Mouse (Mus musculus) frontal cortex, postnatal 10 days (tissue): Measurements from ENCODE around the gene Ccdc93.

Source experiments
- DNase-seq, 2 experiments: peaks; one replicate each; pipeline ENCODE4 v3.0.0; 2022; ENCODE audit warnings: low spot score in 2 of 2, mixed read lengths in 1 of 2

Ccdc93 gene

DNA sequence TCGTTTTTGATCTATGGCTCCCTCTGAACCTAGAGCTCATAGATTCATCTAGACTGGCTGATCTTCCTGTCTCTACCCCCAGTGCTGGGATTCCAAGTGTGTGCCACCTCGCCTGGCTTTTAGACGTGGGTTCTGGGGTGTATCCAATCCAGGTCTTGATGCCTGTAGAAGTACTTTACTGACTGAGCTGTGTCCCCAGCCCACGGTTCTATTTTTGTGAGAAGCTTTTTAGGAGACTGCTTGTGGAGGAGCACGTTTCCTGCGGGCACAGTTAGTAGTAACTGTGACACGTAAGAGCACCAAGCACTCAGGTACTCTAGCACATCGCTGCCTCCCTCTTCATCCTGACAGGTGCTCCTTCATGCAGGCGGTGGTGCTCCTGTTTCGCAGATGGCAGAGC is 16.4 kb downstream of the Ccdc93 start:
- no peak for DNase-seq

DNA sequence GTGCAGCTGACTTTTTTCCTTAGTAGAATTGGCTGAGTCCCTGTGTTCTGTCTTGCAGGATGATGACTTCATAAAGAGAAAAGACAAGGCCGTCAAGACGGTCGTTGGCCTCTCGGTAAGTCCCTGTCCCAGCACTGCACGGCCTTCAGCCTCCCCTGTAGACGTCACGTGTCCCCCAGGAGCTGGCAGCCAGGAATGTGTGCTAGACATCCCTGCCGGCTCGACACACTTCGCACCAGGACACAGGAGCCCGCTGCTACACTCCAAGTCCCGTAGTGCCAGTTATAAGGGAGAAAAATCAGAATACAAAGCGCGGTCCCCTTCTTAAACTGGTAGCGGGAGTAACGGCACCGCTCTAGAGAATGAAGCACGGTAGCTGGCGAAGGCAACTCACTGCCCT is 17.3 kb downstream of the Ccdc93 start:
- no peak for DNase-seq

DNA sequence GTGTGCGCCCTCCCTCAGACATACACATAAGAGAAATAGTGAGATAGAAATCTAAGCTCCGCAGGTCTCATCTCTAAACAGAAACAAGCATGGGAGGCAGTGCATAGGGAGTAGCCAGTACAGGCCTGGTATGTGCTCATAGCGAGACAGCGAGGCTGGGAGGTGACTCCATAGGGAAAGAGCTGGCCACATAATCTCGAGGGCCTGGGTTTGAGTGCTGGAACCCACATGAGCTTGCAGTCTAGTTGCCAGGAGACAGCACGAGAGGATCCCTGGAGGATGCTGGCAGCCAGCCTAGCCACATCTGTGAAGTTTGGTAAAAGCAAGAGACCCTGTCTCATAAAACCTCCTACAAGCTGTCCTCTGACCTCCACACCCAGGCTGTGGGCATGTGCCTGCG is 20.2 kb downstream of the Ccdc93 start:
- no peak for DNase-seq

DNA sequence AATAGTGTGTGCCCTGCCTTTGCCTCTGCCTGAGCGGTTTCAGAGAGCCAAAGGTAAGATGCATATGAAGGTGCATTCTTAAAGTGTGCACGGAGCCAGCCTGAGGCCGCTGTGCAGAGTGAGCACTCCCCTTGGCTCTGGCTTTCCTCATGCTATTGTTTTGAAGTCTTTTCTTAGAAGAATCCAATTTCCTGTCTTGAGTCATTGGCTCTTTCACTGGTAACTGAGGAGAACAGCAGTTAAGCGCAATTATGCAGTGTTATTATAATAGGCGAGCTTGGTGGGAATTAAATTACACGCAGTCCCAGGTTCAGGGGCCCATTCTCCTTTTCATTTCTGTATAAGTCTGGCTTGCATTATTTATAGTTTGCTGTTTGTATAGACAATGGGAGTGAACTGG is 21.6 kb downstream of the Ccdc93 start:
- DNase-seq, result no peak

DNA sequence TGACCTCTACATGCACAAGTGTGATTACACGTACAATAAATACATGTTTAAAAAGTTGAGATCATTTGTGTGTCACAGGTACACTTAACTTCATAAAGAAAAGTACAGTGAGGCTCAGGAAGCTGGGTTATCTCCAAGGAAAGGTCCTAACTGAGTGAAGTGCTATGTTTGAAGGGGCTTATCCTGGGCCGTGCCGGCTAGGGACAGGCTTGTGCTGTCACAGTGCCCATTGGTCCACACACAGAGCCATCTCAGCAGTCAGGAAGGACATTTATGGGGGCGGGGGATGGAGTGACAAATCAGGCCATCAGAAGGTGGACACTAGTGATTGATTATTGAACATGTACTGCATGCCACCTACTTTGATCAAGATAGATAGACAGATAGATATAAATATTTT is 22.2 kb downstream of the Ccdc93 start:
- DNase-seq, result no peak

DNA sequence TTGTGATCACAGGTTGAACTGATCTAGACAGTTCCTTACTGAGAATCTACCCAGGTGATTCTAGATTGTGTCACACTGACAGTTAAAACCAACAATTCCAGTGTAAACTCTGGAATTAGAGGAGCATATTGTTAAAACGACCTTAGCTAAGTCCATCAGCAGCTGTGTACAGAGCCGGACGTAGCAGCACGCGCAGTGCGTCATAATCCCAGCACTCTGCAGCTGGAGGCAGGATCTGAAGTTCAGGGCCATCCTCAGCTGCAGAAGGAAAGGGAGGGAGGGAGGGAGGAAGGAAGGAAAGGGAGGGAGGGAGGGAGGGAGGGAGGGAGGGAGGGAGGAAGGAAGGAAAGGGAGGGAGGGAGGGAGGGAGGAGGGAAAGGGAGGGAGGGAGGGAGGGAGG is 24.1 kb downstream of the Ccdc93 start:
- DNase-seq, result no peak

DNA sequence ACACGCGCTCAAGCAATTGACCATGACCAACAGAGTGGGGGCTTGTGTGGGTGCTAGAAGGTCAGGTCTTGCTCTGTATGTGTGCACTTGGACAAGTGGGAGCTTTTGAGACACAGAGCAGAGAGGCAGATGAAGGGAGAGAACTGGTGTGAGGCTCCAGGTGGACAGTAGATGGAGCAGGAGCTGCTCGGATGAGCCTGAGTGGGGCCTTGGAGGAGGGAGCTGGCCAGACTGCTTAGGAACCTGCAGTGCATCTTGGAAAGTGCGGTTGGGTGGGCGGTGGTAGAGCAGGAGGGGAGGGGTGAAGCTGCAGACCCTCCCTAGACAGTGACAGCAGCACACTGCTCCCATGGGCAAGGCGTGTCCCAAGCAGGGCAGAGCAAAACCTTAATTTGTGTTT is 29.2 kb downstream of the Ccdc93 start:
- DNase-seq, result no peak

DNA sequence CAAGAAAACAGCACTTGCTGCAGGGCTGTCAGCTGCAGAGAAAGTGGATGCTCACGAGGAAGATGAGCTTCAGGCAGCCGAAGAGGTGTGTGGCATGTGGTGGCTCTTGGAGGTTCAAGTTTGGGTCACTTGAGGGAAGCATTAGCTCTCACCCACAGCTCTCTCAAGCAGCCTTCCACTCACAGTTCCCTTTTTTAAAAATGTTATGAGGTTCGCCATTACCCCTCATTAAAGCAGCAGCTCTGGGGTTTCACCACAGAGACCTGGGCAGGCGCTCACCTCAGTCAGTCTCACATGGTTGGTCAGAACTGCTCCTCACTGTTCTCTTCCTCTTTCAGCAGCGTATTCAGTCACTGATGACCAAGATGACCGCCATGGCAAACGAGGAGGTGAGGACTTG is 31.0 kb downstream of the Ccdc93 start:
- DNase-seq, result no peak

DNA sequence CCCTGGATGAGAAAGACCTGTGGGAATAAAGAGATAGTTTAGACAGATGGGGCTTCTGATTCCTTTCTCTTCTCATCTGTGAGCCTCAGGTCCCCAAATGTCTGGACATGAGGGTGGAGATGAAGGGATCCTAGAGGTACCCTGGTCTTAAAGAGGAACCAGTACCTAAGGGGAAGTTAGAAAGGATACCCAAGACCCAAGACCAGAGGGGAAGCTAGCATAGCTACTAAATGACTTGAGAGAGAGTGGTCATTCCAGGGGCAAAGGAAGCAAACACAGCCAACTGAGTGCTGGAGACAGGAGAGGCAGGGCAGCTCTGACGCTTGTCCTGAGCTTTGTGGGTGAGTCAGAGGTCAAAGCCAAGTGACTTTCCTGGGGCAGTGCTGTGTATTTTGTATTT is 31.8 kb downstream of the Ccdc93 start:
- no peak for DNase-seq

DNA sequence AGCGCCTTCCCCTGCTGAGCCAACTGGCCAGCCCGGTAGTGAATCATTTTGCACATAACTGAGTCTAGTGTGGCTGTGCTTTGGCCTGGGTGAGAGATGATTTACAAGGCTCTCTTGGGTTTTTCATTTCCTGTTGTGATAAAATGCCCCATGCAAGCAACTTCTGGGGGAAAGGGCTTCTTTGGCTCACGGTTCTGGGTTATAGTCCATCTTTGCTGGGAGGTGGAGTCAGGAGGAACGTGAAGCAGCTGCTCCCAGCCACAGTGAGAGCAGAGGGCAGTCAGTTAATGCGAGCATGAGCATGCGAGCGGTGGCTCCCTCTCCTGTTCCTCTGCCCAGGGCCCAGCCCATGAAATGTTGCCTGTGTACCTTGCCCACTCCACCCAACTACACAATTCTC is 33.0 kb downstream of the Ccdc93 start:
- DNase-seq, result no peak

DNA sequence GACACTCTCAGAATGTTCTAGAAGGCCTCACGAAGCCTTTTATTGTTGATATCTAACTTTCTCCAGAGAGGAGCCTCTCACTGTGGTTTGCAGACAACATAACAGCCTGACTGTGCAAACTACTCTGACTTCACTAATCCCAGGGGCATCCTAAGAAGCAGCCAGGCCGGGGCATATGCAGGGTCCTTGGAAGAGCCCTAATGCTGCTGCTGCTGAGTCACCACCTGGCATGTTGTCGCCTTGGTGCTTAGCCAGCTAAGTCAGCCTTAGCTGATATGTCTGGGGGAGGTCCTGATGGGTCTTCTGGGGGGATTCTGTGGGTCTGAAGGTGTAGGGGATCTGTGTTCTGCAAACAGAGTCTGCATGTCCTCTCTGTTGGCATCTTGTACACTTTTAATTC is 35.4 kb downstream of the Ccdc93 start:
- DNase-seq, result no peak

DNA sequence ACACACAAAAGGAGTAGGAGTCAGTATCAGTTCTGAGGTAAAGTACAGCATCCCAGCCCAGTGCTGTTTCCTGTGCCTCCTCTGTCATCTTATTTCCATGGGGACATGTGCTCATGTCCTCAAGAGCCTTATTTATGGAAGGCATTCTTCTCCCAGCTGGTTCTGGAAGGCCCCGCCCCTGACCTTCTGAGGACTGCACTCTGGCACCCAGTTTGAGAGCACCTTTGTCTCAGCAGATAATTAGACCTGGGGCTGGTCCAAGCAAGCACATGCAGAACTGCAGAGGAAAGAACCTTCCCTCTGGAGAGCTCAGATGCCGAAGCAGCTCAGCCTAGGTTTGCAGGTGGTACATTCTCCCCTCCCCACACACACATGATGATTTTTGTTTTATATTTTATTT is 37.4 kb downstream of the Ccdc93 start:
- DNase-seq, result no peak

DNA sequence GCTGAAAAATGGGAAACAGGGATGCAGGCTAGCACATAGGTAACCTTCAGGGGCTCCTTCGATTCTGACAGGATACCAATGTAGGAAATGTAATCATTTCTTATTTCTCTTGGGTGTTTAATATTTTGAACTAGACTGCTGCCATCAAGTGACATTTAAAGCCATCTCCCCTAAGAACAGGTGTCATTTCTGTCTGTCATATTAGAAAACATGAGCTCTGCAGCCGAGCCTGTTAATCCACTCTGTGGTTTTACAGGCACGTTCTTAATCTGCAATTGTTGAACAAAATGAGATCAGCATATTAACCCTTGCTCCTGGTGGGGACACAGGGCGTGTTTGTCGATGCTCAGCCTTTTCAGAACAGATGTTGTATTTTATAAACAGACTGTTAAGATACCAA is 40.7 kb downstream of the Ccdc93 start:
- DNase-seq, result no peak

DNA sequence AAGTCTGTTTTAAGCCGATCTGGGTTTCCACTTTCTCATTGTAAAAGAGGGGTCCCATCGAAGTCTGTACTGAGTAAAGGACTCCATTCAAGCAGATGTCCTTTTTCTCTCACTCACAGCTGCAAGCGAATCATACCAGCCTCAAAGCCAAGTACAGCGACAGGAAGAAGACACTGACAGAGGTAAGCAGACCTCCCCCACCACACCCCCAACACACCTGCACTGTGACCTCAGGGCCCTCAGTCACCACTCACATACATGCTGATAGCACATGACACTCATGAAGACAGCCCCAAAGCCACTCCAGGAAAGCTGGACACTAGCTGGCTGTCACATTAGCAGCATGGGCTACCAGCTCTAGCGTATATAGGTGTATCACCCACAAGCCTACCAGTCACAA is 46.9 kb downstream of the Ccdc93 start:
- DNase-seq, result no peak

DNA sequence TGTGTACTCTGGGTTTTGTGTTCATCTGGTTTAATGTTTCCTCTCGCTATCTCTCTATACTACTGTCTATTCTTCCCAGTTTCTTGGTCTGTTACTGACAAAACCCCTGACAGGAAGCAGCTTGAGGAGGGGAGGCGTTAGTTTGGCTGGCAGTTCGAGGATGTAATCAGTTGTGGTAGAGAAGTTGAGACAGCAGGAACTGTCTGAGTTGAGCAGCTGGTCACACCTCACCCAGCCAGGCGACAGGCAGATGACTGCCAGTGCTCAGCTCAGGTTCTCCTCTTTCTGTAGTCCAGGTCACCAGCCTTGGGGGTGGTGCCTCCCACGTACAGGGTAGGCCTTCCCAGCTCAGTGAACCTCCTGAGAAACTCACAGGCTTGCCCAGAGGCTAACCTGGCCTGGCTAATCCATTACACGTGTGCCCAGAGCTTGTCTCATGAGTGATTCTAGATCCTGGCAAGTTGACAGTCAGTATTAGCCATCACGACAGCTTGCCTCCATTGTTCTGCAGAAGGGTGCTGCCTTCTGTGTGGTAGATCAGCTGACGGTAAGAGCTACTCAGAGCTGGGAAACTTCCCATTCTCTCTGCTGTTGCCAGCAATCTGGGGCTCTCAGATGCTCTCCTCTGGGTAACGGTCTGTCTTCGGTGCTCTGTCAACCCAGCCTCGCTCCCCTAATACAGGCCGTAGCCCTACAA is 47.6 kb downstream of the Ccdc93 start:
- peak; percentile 13 to 41 for DNase-seq

DNA sequence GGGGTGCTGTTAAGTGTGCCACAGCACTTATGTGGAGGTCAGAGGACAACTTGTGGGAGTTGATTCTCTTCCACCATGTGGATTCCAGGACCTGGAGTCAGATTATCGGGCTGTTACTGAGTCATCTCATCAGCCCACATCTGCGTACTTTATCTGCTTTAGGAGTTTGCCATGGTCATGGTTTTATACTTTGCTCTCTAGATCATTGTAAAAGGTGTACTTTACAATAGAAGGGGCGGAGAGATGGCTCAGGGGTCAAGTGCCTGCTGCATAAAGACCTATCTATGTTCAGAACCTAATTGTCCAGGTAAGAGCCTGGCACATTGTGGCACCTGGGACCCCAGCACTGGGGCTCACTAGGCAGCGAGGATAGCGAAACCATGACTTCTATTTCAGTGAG is 48.6 kb downstream of the Ccdc93 start:
- DNase-seq, result no peak

DNA sequence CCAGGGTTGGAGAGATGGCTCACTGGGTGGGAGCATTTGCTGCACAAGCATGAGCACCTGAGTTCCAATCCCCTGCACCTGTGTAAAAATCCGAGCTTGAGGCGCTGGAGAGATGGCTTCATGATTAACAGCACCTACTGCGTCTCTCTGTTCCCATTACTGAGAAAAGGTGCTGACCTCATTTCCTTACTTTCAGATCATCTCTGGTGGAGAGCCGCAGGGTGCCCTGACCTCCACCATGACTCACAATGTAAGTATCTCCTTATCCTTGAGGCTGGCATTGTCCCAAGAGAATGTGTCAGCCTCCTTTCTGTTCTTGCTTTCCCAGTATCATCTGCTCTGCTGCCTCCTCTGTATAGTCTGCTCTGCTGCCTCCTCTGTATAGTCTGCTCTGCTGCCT is 52.2 kb downstream of the Ccdc93 start:
- no peak for DNase-seq

DNA sequence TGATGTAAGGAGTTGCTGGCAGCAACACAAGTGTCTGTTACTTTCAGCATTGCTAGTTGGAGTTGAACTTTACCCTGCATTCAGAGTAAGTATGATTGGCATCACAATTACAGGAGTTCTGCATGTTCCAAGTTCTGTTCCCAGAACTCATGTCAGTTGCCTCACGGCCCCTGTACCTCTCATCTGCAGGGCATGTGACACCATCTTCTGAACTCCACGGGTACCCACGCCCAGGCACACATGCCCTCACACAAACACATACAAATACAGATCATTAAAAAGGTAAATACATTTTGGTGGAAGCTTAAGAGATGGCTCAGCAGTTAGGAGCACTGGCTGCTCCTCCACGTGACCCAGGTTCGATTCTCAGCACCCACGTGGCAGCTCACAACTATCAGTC is 56.0 kb downstream of the Ccdc93 start:
- DNase-seq, result no peak

DNA sequence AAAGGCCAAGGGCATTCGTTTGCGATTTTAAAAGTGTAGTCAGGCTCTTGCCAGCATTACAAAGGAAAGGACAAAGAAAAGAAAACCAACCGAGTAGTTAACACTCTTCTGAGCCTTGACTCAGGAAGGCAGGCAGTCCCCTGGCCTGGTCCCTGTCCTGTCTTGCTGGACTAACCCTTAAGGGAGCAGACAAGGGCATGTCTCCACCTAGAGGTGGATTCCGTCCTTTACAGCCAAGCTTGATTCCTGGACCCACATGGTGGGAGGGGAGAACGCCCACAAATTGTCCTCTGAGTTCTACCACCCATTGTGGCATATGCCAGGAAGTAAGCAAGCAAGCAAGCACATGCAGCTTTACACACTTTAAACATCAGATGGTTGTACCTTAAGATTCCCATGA is 59.4 kb downstream of the Ccdc93 start:
- peak in 1 of 2 experiments; percentile 27 for DNase-seq

DNA sequence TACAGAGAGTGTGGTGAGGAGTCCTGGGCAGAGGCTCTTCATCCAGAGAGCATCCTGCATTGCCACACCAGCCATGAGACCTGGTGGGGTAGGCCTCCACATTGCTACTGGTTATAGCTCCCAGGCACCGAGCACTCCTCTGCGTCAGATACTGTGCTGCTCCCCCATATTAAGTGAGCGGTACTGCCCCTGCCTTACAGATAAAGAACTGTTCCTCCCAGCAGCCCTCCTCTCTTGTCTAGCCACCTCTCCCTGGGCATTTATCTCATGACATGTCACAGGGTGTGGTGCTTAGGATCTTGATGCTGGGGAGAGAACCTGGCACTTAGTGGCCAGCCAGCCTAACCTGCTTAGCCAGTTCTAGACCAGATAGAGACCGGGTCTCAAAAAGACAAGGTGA is 66.2 kb downstream of the Ccdc93 start:
- no peak for DNase-seq

DNA sequence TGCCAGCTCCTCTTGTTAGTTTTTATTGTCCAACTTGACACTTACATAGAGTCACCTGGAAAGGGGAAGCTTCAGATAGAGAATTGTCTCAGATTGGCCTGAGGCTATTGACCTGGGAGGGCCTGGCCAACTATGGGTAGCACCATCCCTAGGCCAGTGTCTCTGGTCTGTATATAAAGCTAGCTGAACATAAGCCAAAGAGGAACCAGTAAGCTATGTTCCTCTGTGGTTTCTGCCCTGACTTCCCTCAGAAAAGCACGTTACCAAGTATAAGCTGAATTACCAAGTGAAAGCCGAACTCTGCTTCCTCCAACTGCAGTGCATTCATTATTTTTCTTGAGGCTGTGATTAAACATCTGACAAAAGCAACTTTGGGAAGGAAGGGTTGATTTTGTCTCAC is 77.9 kb downstream of the Ccdc93 start:
- DNase-seq, result no peak

DNA sequence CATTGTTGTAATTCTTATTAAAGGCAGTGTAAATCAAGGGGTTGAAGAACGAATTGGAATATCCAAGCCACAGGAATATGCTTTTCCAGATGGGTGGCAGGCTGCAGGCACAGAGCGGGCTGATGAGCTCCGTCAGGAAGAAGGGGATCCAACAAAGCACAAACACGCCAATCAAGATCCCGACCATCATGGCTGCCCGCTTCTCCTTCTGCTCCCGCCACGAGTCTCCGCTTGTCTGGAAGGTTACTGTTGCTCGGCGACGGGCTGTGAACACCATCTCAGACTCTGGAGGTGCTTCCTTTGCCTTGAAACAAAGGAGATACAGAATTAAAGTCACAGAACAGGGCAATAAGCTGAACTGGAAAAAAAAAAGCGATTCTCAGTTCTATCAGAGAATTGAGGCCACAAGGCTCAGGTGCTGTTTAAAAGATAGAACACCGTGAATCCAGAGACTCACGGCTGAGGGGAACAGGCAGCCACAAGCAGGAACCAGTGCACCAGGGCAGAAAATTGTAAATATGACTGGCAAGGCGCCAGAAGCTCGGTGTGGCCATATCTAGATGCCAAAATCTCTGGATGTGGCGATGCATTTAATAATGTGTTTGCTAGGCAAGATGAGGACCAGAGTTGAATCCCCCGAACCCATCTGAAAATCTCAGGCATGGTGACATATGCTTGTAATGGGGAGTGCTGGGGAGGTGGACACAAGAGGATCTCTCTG is 79.7 kb downstream of the Ccdc93 start:
- no peak for DNase-seq

DNA sequence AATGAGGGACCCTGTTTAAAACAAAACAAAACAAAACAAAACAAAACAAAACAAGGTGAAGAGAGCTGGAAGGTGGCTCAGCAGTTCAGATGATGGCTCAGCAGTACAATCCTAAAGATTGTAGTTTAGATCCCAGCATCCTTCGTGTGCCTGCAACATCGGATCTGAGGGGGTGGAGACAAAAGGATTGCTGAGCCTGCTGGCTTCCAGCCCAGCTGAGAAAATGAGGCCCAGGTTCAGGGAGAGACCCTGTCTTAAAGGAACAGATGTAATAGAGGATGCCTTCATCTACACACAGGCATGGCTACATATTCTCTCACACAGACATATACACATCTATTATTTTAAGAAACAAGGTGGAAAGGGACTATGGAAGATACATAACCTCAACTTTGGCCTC is 80.3 kb downstream of the Ccdc93 start:
- no peak for DNase-seq

DNA sequence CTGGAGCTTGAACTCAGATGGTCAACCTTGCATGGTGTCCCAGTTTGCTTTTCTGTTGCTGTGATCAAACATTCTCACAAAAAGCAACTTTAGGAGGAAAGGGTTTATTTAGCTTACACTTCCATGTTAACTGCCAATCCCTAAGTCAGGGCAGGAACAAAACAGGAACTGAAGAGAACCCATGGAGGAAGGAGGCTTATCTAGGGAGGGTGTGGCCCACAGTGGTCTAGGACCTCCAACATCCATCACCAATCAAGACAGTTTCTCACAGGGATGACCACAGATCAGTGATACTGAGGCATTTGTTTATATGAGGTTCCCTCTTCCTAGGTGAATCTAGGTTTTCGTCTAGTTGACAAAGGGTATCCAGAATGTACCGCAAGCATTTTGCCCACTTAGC is 81.1 kb downstream of the Ccdc93 start:
- no peak for DNase-seq
